Mouse (Mus musculus) liver, embryonic 14.5 days (tissue): ENCODE measurements around the gene Ints3.

Experiments
- CTCF ChIP-seq: IDR thresholded peaks from 2 replicates; pipeline ENCODE4 v1.5.1; 2016; ENCODE audit warnings: antibody characterized with exemption, low read depth, control low read depth
- EP300 ChIP-seq: IDR thresholded peaks from 2 replicates; pipeline ENCODE4 v1.6.1; 2016; ENCODE audit warnings: antibody characterized with exemption, low read depth

- TF ChIP-seq CTCF (peak; percentile 89), EP300 (no peak)
Observed at GRCm38 (mm10) chr3:90373432-90374028, 59.9 kb downstream of the Ints3 start.
